Mouse (Mus musculus) liver, adult 2 months (tissue): Measurements from ENCODE around the gene Pard3. TPM values are rescaled to one million over a fixed set of nuclear protein-coding genes. Genes with fewer than 3 reads are reported as not detected.

ENCODE experiments used
- DNase-seq: peaks from one replicate; pipeline ENCODE4 v3.0.0-alpha.2; 2011; ENCODE audit warnings: low read depth, low spot score; ENCODE audit errors: extremely low read depth
- H3K27ac ChIP-seq: fragments of 200-500 bp; replicated peaks from 2 replicates; pipeline ENCODE4 v1.5.1; 2012; ENCODE audit warnings: low read depth, mild to moderate bottlenecking, control low read depth, inconsistent platforms, low read length; ENCODE audit not compliant: insufficient read depth
- H3K27me3 ChIP-seq: fragments of 200-500 bp; 2 replicates; pipeline ENCODE4 v1.6.1; 2012; ENCODE audit warnings: mild to moderate bottlenecking, moderate library complexity, low read length, inconsistent platforms; ENCODE audit not compliant: control insufficient read depth, insufficient read depth
- H3K36me3 ChIP-seq: fragments of 200-500 bp; 2 replicates; pipeline ENCODE4 v1.6.1; 2012; ENCODE audit warnings: low read length, inconsistent platforms; ENCODE audit not compliant: control insufficient read depth, insufficient read depth
- H3K4me1 ChIP-seq: fragments of 200-500 bp; 2 replicates; pipeline ENCODE4 v1.6.1; 2011; ENCODE audit warnings: low read length; ENCODE audit not compliant: control insufficient read depth, insufficient read depth
- H3K4me3 ChIP-seq: fragments of 200-500 bp; 2 replicates; pipeline ENCODE4 v1.5.1; 2011; ENCODE audit warnings: low read depth, mild to moderate bottlenecking, control low read depth, low read length, moderate library complexity; ENCODE audit not compliant: insufficient read depth
- H3K79me2 ChIP-seq: fragments of 200-500 bp; 2 replicates; pipeline ENCODE4 v1.6.1; 2012; ENCODE audit warnings: inconsistent platforms, mild to moderate bottlenecking, low read length, moderate library complexity; ENCODE audit not compliant: control insufficient read depth, insufficient read depth
- H3K9ac ChIP-seq: fragments of 200-500 bp; 2 replicates; pipeline ENCODE4 v1.6.1; 2012; ENCODE audit warnings: low read depth, mild to moderate bottlenecking, control low read depth, inconsistent platforms, low read length
- CTCF ChIP-seq: fragments of 200-500 bp; IDR thresholded peaks from 2 replicates; pipeline ENCODE4 v1.5.1; 2011; ENCODE audit warnings: low read depth, low read length, control low read depth
- POLR2A ChIP-seq: fragments of 200-500 bp; IDR thresholded peaks from 2 replicates; pipeline ENCODE4 v1.6.1; 2011; ENCODE audit warnings: low read length, control low read depth; ENCODE audit not compliant: insufficient read depth; ENCODE audit errors: extremely low read depth
- WGBS: fragments of 180-500 bp; shearing (Covaris S2); methylation state at CpG from one replicate; pipeline ENCODE4 v1.1.7; 2018; 5-methylcytosine and 5-hydroxymethylcytosine counted together
- polyA plus RNA-seq: library from polyadenylated mRNA; depleted of rRNA; stranded (reverse); fragments of >200 nt; gene quantifications from 2 replicates; pipeline ENCODE4 v1.2.3, GENCODE M21; 2012
- total RNA-seq: library from RNA; depleted of rRNA; stranded (reverse); fragments of >200 nt; gene quantifications from 2 replicates; pipeline ENCODE4 v1.2.3, GENCODE M21; 2014

Gene Pard3
- total and polyA plus RNA-seq, 2 experiments, result 47.4 to 61.4 TPM

DNA sequence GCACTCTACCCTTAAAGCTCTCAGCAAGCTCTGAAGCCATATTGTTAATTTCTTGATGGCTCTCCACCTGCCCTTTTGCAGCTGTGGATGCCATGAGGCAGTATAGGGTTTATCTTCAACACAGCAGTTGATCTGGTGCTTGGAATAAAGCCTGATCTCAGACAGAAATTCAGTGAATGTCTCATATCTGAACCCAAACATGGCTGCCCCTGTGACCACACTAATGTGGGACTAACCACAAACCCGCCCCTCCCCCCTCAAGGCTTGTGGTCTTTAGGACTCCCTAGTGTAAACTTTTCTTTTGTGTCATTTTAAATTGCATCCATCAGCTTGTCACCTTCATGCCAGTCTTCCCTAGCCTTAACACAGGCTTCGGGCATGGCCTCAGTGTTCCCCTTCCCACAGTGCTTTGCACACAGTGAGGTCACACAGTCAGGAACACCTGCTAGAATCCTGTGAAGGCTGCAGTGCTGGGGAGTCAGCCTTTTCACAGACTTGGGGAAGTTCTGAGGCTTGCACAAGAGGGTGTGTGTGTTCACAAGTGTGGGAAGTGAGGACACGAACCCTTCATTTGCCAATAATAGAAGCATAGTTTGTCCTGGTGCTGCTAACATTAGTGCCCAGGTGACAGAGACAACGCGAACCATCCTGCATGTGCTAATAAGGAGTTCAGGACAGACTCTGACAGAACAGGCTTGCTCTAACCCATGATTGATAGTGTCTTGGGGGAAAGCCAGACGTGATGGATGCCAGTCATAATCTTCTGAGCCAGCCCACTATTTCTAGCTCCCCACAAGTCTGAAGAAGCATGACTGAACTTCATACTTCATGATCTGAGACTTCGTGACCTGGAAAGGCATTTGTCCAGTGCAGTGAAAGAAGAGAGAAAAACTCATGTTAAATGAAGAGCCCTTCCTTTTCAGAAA lies 451.4 kb downstream of the Pard3 start:
- DNase-seq, result no peak
- TF ChIP-seq CTCF (no peak), POLR2A (no peak)
- peaks cover 8% of the 10 kb centered on the region for H3K4me1 ChIP-seq
- no peaks in the 10 kb centered on the region for H3K79me2 ChIP-seq
- H3K27me3 ChIP-seq, result no peaks in the 10 kb centered on the region
- no peak overlapping the region for H3K9ac ChIP-seq
- H3K27ac ChIP-seq, result no peak overlapping the region
- no peak overlapping the region for H3K4me3 ChIP-seq
- H3K36me3 ChIP-seq, result no peaks in the 10 kb centered on the region
- WGBS, result 80% methylated on average over 7 of the region's 7 CpGs

DNA sequence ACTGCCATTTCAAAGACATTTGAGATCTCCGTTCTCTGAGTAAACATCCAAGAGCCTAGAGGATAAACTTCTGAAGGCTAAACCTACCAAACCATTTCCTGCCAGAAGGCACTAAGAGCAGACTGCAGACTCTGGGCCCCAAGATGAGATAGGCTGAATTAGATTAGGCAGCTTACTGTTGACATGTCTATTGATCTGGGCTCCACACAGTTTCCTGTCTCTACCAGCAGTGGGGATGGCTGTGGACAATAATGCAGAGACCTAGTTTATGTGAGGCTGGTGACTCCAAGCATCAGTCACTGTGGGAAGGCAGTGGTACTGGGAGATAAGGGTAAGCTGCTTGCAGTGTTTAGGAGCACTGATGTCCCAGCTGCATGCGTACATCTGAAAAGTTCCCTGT lies 452.4 kb downstream of the Pard3 start:
- H3K4me3 ChIP-seq, result no peak overlapping the region
- H3K36me3 ChIP-seq, result no peaks in the 10 kb centered on the region
- peaks cover 8% of the 10 kb centered on the region for H3K4me1 ChIP-seq
- H3K27ac ChIP-seq, result no peak overlapping the region
- H3K27me3 ChIP-seq, result no peaks in the 10 kb centered on the region
- DNase-seq, result no peak
- no peak overlapping the region for H3K9ac ChIP-seq
- H3K79me2 ChIP-seq, result no peaks in the 10 kb centered on the region
- TF ChIP-seq POLR2A, result no peak
- TF ChIP-seq CTCF, result no peak
- 52% methylated on average over 2 of the region's 2 CpGs for WGBS

DNA sequence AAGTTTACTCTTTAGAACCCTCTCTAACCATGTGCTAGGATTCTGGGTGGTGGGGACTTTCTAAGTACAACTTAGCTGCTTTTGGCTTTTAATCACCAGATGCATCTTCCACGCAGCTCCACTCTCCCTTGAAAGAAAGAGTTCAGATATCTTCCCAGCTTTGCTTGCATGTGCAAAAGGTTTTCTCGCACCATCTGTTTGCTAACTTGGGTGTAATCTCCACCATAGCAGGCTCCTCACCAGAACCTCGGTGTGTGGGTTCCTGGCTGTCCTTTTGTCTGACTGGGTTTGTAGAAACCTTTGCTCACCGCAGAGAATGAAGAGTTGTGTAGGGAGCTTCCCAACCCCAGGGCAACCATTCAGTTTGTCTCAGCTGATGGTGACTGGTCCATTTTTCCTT lies 462.0 kb downstream of the Pard3 start:
- H3K79me2 ChIP-seq, result peaks cover 4% of the 10 kb centered on the region
- H3K27ac ChIP-seq, result no peak overlapping the region
- no peak overlapping the region for H3K4me3 ChIP-seq
- no peaks in the 10 kb centered on the region for H3K4me1 ChIP-seq
- H3K27me3 ChIP-seq, result no peaks in the 10 kb centered on the region
- 85% methylated on average over 4 of the region's 4 CpGs for WGBS
- no peaks in the 10 kb centered on the region for H3K36me3 ChIP-seq
- no peak for DNase-seq
- TF ChIP-seq CTCF (no peak), POLR2A (no peak)
- no peak overlapping the region for H3K9ac ChIP-seq

DNA sequence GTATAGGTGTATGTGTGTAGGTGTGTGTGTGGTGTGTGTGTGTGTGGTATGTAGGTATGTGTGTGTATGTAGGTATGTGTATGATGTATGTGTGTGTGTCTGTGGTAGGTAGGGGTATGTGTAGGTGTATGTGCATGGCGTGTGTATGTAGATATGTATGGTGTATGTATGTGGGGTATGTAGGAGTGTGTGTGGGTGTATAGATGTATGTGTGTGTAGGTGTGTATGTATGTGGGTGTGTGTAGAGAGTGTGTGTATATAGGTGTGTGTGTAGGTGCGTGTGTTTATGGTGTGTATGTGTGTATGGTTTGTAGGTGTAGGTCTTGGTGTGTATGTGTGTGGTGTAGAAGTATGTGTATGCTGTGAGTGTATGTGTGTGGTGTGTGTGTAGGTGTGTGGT lies 464.6 kb downstream of the Pard3 start:
- no peak for DNase-seq
- Histone ChIP-seq H3K27ac (no peak overlapping the region), H3K79me2 (peaks cover 4% of the 10 kb centered on the region), H3K36me3 (no peaks in the 10 kb centered on the region), H3K4me1 (no peaks in the 10 kb centered on the region), H3K9ac (no peak overlapping the region), H3K27me3 (no peaks in the 10 kb centered on the region), H3K4me3 (no peak overlapping the region)
- no peak for TF ChIP-seq CTCF
- TF ChIP-seq POLR2A, result no peak
- 95% methylated on average over 2 of the region's 2 CpGs for WGBS

DNA sequence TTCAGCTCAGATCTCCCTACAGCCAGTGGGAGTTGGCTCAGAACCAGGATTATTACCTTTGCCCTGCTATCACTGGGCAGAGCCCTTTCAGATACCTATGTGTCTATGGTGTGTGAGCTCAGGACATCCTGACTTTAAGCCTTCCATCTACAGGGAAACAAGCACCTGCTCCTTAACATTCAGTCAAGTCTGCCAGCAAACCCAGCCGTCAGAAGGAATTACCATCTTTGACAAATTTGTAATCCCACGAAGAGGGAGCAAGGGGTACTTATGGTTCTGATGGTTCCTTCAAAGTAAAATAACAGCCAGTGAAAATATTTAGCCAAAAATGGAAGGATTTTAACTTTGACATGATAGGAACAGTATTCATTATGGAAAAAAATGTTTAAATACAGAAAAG lies 466.1 kb downstream of the Pard3 start:
- no peak for DNase-seq
- Histone ChIP-seq H3K79me2 (peaks cover 4% of the 10 kb centered on the region), H3K9ac (no peak overlapping the region), H3K27me3 (no peaks in the 10 kb centered on the region), H3K27ac (no peak overlapping the region), H3K4me1 (no peaks in the 10 kb centered on the region), H3K4me3 (no peak overlapping the region), H3K36me3 (no peaks in the 10 kb centered on the region)
- WGBS, result 94% methylated on average over 2 of the region's 2 CpGs
- no peak for TF ChIP-seq POLR2A
- no peak for TF ChIP-seq CTCF

DNA sequence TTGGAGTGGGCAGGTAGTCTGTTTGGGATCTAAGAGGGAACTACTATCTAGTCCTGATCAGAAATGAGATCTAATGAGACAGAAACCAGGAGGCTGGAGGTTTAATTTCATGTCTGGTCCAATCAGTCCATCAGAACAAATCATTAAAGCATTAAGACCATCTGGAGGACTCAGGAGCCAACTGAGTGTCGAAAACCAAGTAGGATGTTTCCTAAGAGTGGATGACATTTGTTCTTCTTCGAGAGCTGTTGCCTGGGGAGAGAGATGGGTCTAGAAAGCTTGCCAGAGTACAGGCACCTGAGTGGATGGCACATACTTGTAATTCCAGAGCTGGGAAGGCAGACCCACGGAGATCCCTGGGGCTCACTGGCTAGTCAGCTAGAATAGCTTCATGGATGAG lies 468.2 kb downstream of the Pard3 start:
- DNase-seq, result no peak
- no peak overlapping the region for H3K4me3 ChIP-seq
- 83% methylated on average over 3 of the region's 3 CpGs for WGBS

More for the DNA sequence above, 468.2 kb downstream of the Pard3 start:
- TF ChIP-seq CTCF, result no peak
- no peak for TF ChIP-seq POLR2A
- no peaks in the 10 kb centered on the region for H3K27me3 ChIP-seq
- H3K79me2 ChIP-seq, result peaks cover 4% of the 10 kb centered on the region
- no peak overlapping the region for H3K9ac ChIP-seq
- no peaks in the 10 kb centered on the region for H3K4me1 ChIP-seq
- H3K27ac ChIP-seq, result no peak overlapping the region
- H3K36me3 ChIP-seq, result no peaks in the 10 kb centered on the region
